Mouse (Mus musculus): ENCODE measurements at regions not wholly inside any gene's neighbourhood (a gene's known extent, or its start where the extent isn't known, plus 50 kb on each side); places are given as distances from the start of the nearest gene placed in this dataset.

DNA sequence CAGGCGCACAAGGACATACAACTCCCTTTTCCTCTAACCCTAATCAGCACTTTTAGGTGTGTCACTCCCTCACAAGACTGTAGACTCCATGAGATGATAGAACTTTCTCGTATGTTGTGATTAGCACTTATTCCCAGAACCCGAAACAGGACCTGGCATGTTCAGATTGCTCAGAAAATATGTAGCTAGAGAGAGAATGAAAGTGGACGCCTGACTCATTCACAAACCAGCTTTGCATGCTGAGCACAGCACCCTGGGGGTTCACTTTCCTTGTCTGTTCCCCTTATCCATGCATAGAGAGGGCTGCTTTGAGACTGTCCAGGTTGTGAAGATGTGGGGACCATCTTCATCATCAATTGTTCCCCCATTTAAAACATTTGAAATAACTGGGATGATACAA lies 111.0 kb downstream of the Ankrd50 start:
- H3K27me3 ChIP-seq (ENCODE audit: control insufficient read depth, insufficient read depth, low read length) = no peaks in the 10 kb centered on the region
- 79% methylated on average over 4 of the region's 4 CpGs for WGBS
- no peaks in the 10 kb centered on the region for H3K4me1 ChIP-seq (ENCODE audit: control insufficient read depth, insufficient read depth, insufficient read length, low read length)

GRCm38 (mm10) chr3:38371702-38372101 lies 112.9 kb downstream of the Ankrd50 start:
- Histone ChIP-seq H3K27me3 (ENCODE audit: control insufficient read depth, insufficient read depth, low read length) (no peaks in the 10 kb centered on the region), H3K4me3 (ENCODE audit: low read depth, low read length) (no peak overlapping the region), H3K27ac (ENCODE audit: insufficient read depth, low read depth, low read length) (no peak overlapping the region), H3K36me3 (ENCODE audit: control insufficient read depth, insufficient read depth, low read length) (no peaks in the 10 kb centered on the region), H3K4me1 (ENCODE audit: control insufficient read depth, insufficient read depth, insufficient read length, low read length) (no peaks in the 10 kb centered on the region)
- TF ChIP-seq POLR2A (IDR thresholded peaks at IDR 0.05; ENCODE audit: low read depth, low read length) = no peak
- TF ChIP-seq CTCF (IDR thresholded peaks at IDR 0.05; ENCODE audit: extremely low read depth, insufficient read length, insufficient replicate concordance, low read depth, low read length) = no peak
- WGBS = 37% methylated on average over 2 of the region's 2 CpGs

More for the DNA sequence above, 111.0 kb downstream of the Ankrd50 start:
- TF ChIP-seq CTCF (IDR thresholded peaks at IDR 0.05; ENCODE audit: extremely low read depth, insufficient read length, insufficient replicate concordance, low read depth, low read length) = no peak
- no peak for TF ChIP-seq POLR2A (IDR thresholded peaks at IDR 0.05; ENCODE audit: low read depth, low read length)
- H3K36me3 ChIP-seq (ENCODE audit: control insufficient read depth, insufficient read depth, low read length) = no peaks in the 10 kb centered on the region
- no peak overlapping the region for H3K27ac ChIP-seq (ENCODE audit: insufficient read depth, low read depth, low read length)
- H3K4me3 ChIP-seq (ENCODE audit: low read depth, low read length) = no peak overlapping the region

- 84% methylated on average over 4 of the region's 4 CpGs for WGBS
- Histone ChIP-seq H3K27me3 (ENCODE audit: control insufficient read depth, insufficient read depth, low read length) (no peaks in the 10 kb centered on the region), H3K36me3 (ENCODE audit: control insufficient read depth, insufficient read depth, low read length) (no peaks in the 10 kb centered on the region), H3K4me3 (ENCODE audit: low read depth, low read length) (no peak overlapping the region), H3K27ac (ENCODE audit: insufficient read depth, low read depth, low read length) (no peak overlapping the region), H3K4me1 (ENCODE audit: control insufficient read depth, insufficient read depth, insufficient read length, low read length) (no peaks in the 10 kb centered on the region)
- TF ChIP-seq CTCF (IDR thresholded peaks at IDR 0.05; ENCODE audit: extremely low read depth, insufficient read length, insufficient replicate concordance, low read depth, low read length) (no peak), POLR2A (IDR thresholded peaks at IDR 0.05; ENCODE audit: low read depth, low read length) (no peak)
Measured at GRCm38 (mm10) chr3:38363888-38364287, 120.8 kb downstream of the Ankrd50 start.

GRCm38 (mm10) chr3:38361411-38361810 lies 123.2 kb downstream of the Ankrd50 start:
- WGBS = 66% methylated on average over 4 of the region's 4 CpGs
- H3K36me3 ChIP-seq (ENCODE audit: control insufficient read depth, insufficient read depth, low read length) = no peaks in the 10 kb centered on the region
- H3K27ac ChIP-seq (ENCODE audit: insufficient read depth, low read depth, low read length) = no peak overlapping the region
- H3K27me3 ChIP-seq (ENCODE audit: control insufficient read depth, insufficient read depth, low read length) = no peaks in the 10 kb centered on the region
- no peak overlapping the region for H3K4me3 ChIP-seq (ENCODE audit: low read depth, low read length)
- no peak for TF ChIP-seq CTCF (IDR thresholded peaks at IDR 0.05; ENCODE audit: extremely low read depth, insufficient read length, insufficient replicate concordance, low read depth, low read length)
- no peaks in the 10 kb centered on the region for H3K4me1 ChIP-seq (ENCODE audit: control insufficient read depth, insufficient read depth, insufficient read length, low read length)

DNA sequence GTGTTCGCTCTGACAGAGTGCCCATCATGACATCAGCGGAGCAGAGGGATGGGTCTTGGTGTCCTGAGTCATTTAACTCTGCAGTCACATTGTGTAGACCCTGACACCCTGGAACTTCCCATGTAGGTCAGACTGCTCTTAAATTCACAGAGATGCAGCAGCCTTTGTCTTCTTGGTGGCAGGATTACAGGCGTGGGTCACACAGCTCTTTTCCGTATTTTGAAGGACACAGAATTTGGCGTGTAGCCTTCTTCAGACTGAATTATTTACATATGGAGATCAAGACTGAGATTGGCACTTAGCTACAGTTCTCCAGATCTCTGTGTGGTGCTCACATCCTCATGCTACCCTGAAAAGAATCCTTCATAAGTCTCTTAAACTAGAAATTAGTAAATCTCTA lies 123.7 kb downstream of the Ankrd50 start:
- Histone ChIP-seq H3K27ac (ENCODE audit: insufficient read depth, low read depth, low read length) (no peak overlapping the region), H3K4me3 (ENCODE audit: low read depth, low read length) (no peak overlapping the region), H3K4me1 (ENCODE audit: control insufficient read depth, insufficient read depth, insufficient read length, low read length) (no peaks in the 10 kb centered on the region), H3K27me3 (ENCODE audit: control insufficient read depth, insufficient read depth, low read length) (no peaks in the 10 kb centered on the region), H3K36me3 (ENCODE audit: control insufficient read depth, insufficient read depth, low read length) (no peaks in the 10 kb centered on the region)
- 53% methylated on average over 5 of the region's 5 CpGs for WGBS
- no peak for TF ChIP-seq POLR2A (IDR thresholded peaks at IDR 0.05; ENCODE audit: low read depth, low read length)
- no peak for TF ChIP-seq CTCF (IDR thresholded peaks at IDR 0.05; ENCODE audit: extremely low read depth, insufficient read length, insufficient replicate concordance, low read depth, low read length)

DNA sequence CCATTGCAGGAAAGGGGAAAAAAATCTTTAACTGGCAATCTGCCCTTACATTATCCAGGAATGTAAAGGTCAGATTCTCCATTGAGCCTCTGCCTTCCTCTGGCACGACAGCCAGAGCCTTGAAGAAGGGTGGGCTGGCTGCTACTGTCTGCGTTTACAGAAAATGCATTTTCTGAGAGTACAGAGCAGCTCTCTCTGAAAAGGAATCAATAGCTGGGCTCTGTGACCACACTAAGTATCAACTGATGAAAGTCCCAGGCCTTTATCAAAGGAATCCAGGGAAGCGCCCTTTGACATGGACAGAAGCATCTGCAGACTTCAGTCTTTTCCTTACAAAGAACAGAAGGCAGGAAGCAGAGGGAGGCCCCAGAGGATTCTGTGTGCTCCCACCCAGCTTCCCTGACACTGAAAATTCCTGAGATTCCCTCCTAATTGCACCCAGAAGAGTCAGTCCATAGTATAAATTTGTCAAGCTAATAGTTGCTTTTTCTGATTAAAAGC lies 124.2 kb downstream of the Ankrd50 start:
- Histone ChIP-seq H3K4me1 (ENCODE audit: control insufficient read depth, insufficient read depth, insufficient read length, low read length) (no peaks in the 10 kb centered on the region), H3K27ac (ENCODE audit: insufficient read depth, low read depth, low read length) (no peak overlapping the region), H3K36me3 (ENCODE audit: control insufficient read depth, insufficient read depth, low read length) (no peaks in the 10 kb centered on the region), H3K27me3 (ENCODE audit: control insufficient read depth, insufficient read depth, low read length) (no peaks in the 10 kb centered on the region), H3K4me3 (ENCODE audit: low read depth, low read length) (no peak overlapping the region)
- TF ChIP-seq POLR2A (IDR thresholded peaks at IDR 0.05; ENCODE audit: low read depth, low read length) (no peak), CTCF (IDR thresholded peaks at IDR 0.05; ENCODE audit: extremely low read depth, insufficient read length, insufficient replicate concordance, low read depth, low read length) (no peak)
- 41% methylated on average over 3 of the region's 3 CpGs for WGBS

DNA sequence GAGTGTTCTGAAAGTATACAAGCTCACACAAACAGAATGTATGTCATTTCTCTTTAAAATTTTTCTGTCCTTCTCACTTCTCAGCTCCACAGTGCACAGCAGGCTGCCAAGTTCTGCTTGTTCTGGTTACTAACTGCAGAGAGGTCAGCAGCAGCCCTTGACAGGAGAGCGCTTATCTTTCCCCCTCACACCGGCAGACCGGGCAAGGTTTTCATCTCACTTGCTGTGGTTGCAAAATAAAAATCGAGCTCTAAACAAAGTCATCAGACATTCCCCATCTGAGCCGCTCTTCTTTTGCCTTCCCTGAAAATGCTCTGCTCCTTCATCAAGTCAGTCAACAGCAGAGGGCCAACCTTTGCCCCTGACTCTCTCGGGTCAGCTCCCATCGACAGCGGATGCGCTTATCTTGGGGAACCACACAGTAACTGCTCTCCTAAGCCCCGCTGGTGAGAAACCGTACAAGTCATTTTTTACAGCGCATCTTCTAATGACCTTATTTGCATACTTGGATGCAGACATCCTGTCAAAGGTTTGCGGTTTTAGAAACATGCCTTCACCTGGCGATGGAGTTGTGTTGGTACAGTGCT lies 126.6 kb downstream of the Ankrd50 start:
- no peaks in the 10 kb centered on the region for H3K36me3 ChIP-seq (ENCODE audit: control insufficient read depth, insufficient read depth, low read length)
- no peaks in the 10 kb centered on the region for H3K27me3 ChIP-seq (ENCODE audit: control insufficient read depth, insufficient read depth, low read length)
- 39% methylated on average over 14 of the region's 14 CpGs for WGBS
- H3K4me1 ChIP-seq (ENCODE audit: control insufficient read depth, insufficient read depth, insufficient read length, low read length) = no peaks in the 10 kb centered on the region
- no peak overlapping the region for H3K27ac ChIP-seq (ENCODE audit: insufficient read depth, low read depth, low read length)
- TF ChIP-seq POLR2A (IDR thresholded peaks at IDR 0.05; ENCODE audit: low read depth, low read length) (no peak), CTCF (IDR thresholded peaks at IDR 0.05; ENCODE audit: extremely low read depth, insufficient read length, insufficient replicate concordance, low read depth, low read length) (no peak)
- H3K4me3 ChIP-seq (ENCODE audit: low read depth, low read length) = no peak overlapping the region
